Mouse (Mus musculus): ENCODE measurements around the gene Fam222a. TPM values are rescaled to one million over a fixed set of nuclear protein-coding genes. Genes with fewer than 3 reads are reported as not detected.
A peak's percentile ranks its signal among the peaks of the same experiment; 100 is the strongest.

The Fam222a gene
- polyA plus RNA-seq, 1 experiment from 2014 or later, result 5.8 TPM

- no peak overlapping the region for H3K4me3 ChIP-seq
- 0 out of 2 replicates have a peak overlapping the region, but pooled peaks have one; percentile 25 for H3K9ac ChIP-seq
- H3K36me3 ChIP-seq, result peaks cover 15% of the 10 kb centered on the region
- no peaks in the 10 kb centered on the region for H3K9me3 ChIP-seq
- H3K27me3 ChIP-seq, result 0 out of 2 replicates have a peak, but pooled peaks cover 4% of the 10 kb centered on the region
- peaks cover 55% of the 10 kb centered on the region for H3K4me1 ChIP-seq (replicated peaks)
- H3K4me2 ChIP-seq, result no peak overlapping the region
- WGBS, result 51% methylated on average over 6 of the region's 6 CpGs
- H3K27ac ChIP-seq, result 0 out of 2 replicates have a peak overlapping the region, but pooled peaks have one; percentile 35
- no peak for ATAC-seq (ENCODE audit: low FRiP score)
These were observed 29.8 kb downstream of the Fam222a start for GRCm38 (mm10) chr5:114597652-114598051.

- ATAC-seq (ENCODE audit: low FRiP score), result no peak
- H3K27me3 ChIP-seq, result 0 out of 2 replicates have a peak, but pooled peaks cover 2% of the 10 kb centered on the region
- no peak overlapping the region for H3K4me3 ChIP-seq
- 80% methylated on average over 8 of the region's 8 CpGs for WGBS
- no peak overlapping the region for H3K27ac ChIP-seq
- H3K9ac ChIP-seq, result no peak overlapping the region
- no peaks in the 10 kb centered on the region for H3K36me3 ChIP-seq
- H3K9me3 ChIP-seq, result no peaks in the 10 kb centered on the region
- no peak overlapping the region for H3K4me2 ChIP-seq
- H3K4me1 ChIP-seq (replicated peaks), result peaks cover 56% of the 10 kb centered on the region
These were observed 34.2 kb downstream of the Fam222a start for GRCm38 (mm10) chr5:114602012-114602411.

GRCm38 (mm10) chr5:114603975-114604374 lies 36.2 kb downstream of the Fam222a start:
- H3K4me2 ChIP-seq, result no peak overlapping the region
- H3K9ac ChIP-seq, result no peak overlapping the region
- no peak overlapping the region for H3K4me3 ChIP-seq
- H3K27me3 ChIP-seq, result 0 out of 2 replicates have a peak, but pooled peaks cover under 1% of the 10 kb centered on the region
- H3K9me3 ChIP-seq, result no peaks in the 10 kb centered on the region
- no peak for ATAC-seq (ENCODE audit: low FRiP score)
- no peaks in the 10 kb centered on the region for H3K36me3 ChIP-seq
- 81% methylated on average over 5 of the region's 5 CpGs for WGBS
- peaks cover 67% of the 10 kb centered on the region for H3K4me1 ChIP-seq (replicated peaks)
- H3K27ac ChIP-seq, result no peak overlapping the region

GRCm38 (mm10) chr5:114604781-114605290 lies 37.0 kb downstream of the Fam222a start:
- peaks cover 69% of the 10 kb centered on the region for H3K4me1 ChIP-seq (replicated peaks)
- 10% methylated on average over 9 of the region's 11 CpGs for WGBS
- H3K9me3 ChIP-seq, result no peaks in the 10 kb centered on the region
- H3K4me2 ChIP-seq, result peak overlapping the region; percentile 30
- no peak overlapping the region for H3K9ac ChIP-seq
- 0 out of 2 replicates have a peak, but pooled peaks cover 4% of the 10 kb centered on the region for H3K27me3 ChIP-seq
- H3K36me3 ChIP-seq, result no peaks in the 10 kb centered on the region
- no peak overlapping the region for H3K4me3 ChIP-seq
- peak; percentile 50 for ATAC-seq (ENCODE audit: low FRiP score)
- H3K27ac ChIP-seq, result peak overlapping the region; percentile 85

- Histone ChIP-seq H3K9ac (peak overlapping the region; percentile 0; the same call in 1 of the 2 replicates), H3K27me3 (0 out of 2 replicates have a peak, but pooled peaks cover 12% of the 10 kb centered on the region), H3K36me3 (peaks cover 3% of the 10 kb centered on the region), H3K27ac (peak overlapping the region; percentile 85), H3K4me2 (no peak overlapping the region), H3K4me1 (replicated peaks) (peaks cover 74% of the 10 kb centered on the region), H3K9me3 (no peaks in the 10 kb centered on the region), H3K4me3 (no peak overlapping the region)
- 77% methylated on average over 6 of the region's 6 CpGs for WGBS
- no peak for ATAC-seq (ENCODE audit: low FRiP score)
These were observed 38.2 kb downstream of the Fam222a start for GRCm38 (mm10) chr5:114605981-114606380.

- H3K27me3 ChIP-seq, result 0 out of 2 replicates have a peak, but pooled peaks cover 12% of the 10 kb centered on the region
- no peak overlapping the region for H3K4me2 ChIP-seq
- WGBS, result 45% methylated on average over 8 of the region's 8 CpGs
- 0 out of 2 replicates have a peak, but pooled peaks have one; percentile 1 for ATAC-seq (ENCODE audit: low FRiP score)
- no peak overlapping the region for H3K4me3 ChIP-seq
- H3K9me3 ChIP-seq, result no peaks in the 10 kb centered on the region
- no peak overlapping the region for H3K9ac ChIP-seq
- H3K36me3 ChIP-seq, result peaks cover 16% of the 10 kb centered on the region
- peak overlapping the region; percentile 78 for H3K27ac ChIP-seq
- H3K4me1 ChIP-seq (replicated peaks), result peaks cover 77% of the 10 kb centered on the region
These were observed 39.8 kb downstream of the Fam222a start for GRCm38 (mm10) chr5:114607651-114608050.

GRCm38 (mm10) chr5:114608516-114608915 lies 40.7 kb downstream of the Fam222a start:
- H3K9me3 ChIP-seq, result no peaks in the 10 kb centered on the region
- ATAC-seq (ENCODE audit: low FRiP score), result peak; percentile 36
- H3K4me3 ChIP-seq, result no peak overlapping the region
- H3K36me3 ChIP-seq, result peaks cover 16% of the 10 kb centered on the region
- 7% methylated on average over 12 of the region's 12 CpGs for WGBS
- H3K4me1 ChIP-seq (replicated peaks), result peaks cover 78% of the 10 kb centered on the region
- H3K27ac ChIP-seq, result peak overlapping the region; percentile 78
- no peak overlapping the region for H3K9ac ChIP-seq
- no peak overlapping the region for H3K4me2 ChIP-seq
- H3K27me3 ChIP-seq, result 0 out of 2 replicates have a peak, but pooled peaks cover 12% of the 10 kb centered on the region

- no peaks in the 10 kb centered on the region for H3K9me3 ChIP-seq
- peaks cover 56% of the 10 kb centered on the region for H3K4me1 ChIP-seq (replicated peaks)
- no peak overlapping the region for H3K4me3 ChIP-seq
- no peak overlapping the region for H3K27ac ChIP-seq
- peaks cover 16% of the 10 kb centered on the region for H3K36me3 ChIP-seq
- H3K27me3 ChIP-seq, result 0 out of 2 replicates have a peak, but pooled peaks cover 12% of the 10 kb centered on the region
- no peak overlapping the region for H3K4me2 ChIP-seq
- 89% methylated on average over 10 of the region's 10 CpGs for WGBS
- no peak for ATAC-seq (ENCODE audit: low FRiP score)
- H3K9ac ChIP-seq, result no peak overlapping the region
These were observed 43.4 kb downstream of the Fam222a start for GRCm38 (mm10) chr5:114611256-114611655.

- H3K4me1 ChIP-seq (replicated peaks), result peaks cover 48% of the 10 kb centered on the region
- WGBS, result 71% methylated on average over 25 of the region's 25 CpGs
These were observed 44.3 kb downstream of the Fam222a start for GRCm38 (mm10) chr5:114611968-114612608.

GRCm38 (mm10) chr5:114614863-114615262 lies 47.0 kb downstream of the Fam222a start:
- no peak overlapping the region for H3K9ac ChIP-seq

More at GRCm38 (mm10) chr5:114611968-114612608, 44.3 kb downstream of the Fam222a start:
- Histone ChIP-seq H3K4me3 (no peak overlapping the region), H3K4me2 (no peak overlapping the region), H3K27me3 (0 out of 2 replicates have a peak, but pooled peaks cover 12% of the 10 kb centered on the region), H3K9me3 (no peaks in the 10 kb centered on the region), H3K9ac (no peak overlapping the region), H3K36me3 (peaks cover 16% of the 10 kb centered on the region), H3K27ac (no peak overlapping the region; the same call in 1 of the 2 replicates)
- no peak for ATAC-seq (ENCODE audit: low FRiP score)

GRCm38 (mm10) chr5:114616336-114617061 lies 48.7 kb downstream of the Fam222a start:
- H3K4me1 ChIP-seq (replicated peaks), result peaks cover 12% of the 10 kb centered on the region; the same call in 1 of the 2 replicates
- no peak overlapping the region for H3K4me3 ChIP-seq
- no peaks in the 10 kb centered on the region for H3K9me3 ChIP-seq
- no peak for ATAC-seq (ENCODE audit: low FRiP score)
- no peak overlapping the region for H3K9ac ChIP-seq
- H3K27me3 ChIP-seq, result no peaks in the 10 kb centered on the region
- H3K36me3 ChIP-seq, result peaks cover 7% of the 10 kb centered on the region
- H3K27ac ChIP-seq, result no peak overlapping the region
- 84% methylated on average over 11 of the region's 11 CpGs for WGBS
- no peak overlapping the region for H3K4me2 ChIP-seq

More at GRCm38 (mm10) chr5:114614863-114615262, 47.0 kb downstream of the Fam222a start:
- Histone ChIP-seq H3K9me3 (no peaks in the 10 kb centered on the region), H3K4me2 (no peak overlapping the region), H3K4me1 (replicated peaks) (peaks cover 20% of the 10 kb centered on the region), H3K27ac (no peak overlapping the region), H3K4me3 (no peak overlapping the region), H3K36me3 (peaks cover 16% of the 10 kb centered on the region), H3K27me3 (0 out of 2 replicates have a peak, but pooled peaks cover 9% of the 10 kb centered on the region)
- ATAC-seq (ENCODE audit: low FRiP score), result no peak
- WGBS, result 61% methylated on average over 7 of the region's 7 CpGs

- no peak for ATAC-seq (ENCODE audit: low FRiP score)
- H3K9me3 ChIP-seq, result no peaks in the 10 kb centered on the region
- H3K27me3 ChIP-seq, result peaks cover 5% of the 10 kb centered on the region; the same call in 1 of the 2 replicates
- no peak overlapping the region for H3K9ac ChIP-seq
- peaks cover 1% of the 10 kb centered on the region; the same call in 1 of the 2 replicates for H3K4me1 ChIP-seq (replicated peaks)
- WGBS, result 77% methylated on average over 12 of the region's 12 CpGs
- no peaks in the 10 kb centered on the region for H3K36me3 ChIP-seq
- no peak overlapping the region for H3K4me3 ChIP-seq
- no peak overlapping the region for H3K27ac ChIP-seq
- no peak overlapping the region for H3K4me2 ChIP-seq
These were observed 50.0 kb downstream of the Fam222a start for GRCm38 (mm10) chr5:114617809-114618208.

Data from hindbrain, embryonic 13.5 days (tissue).